Mouse (Mus musculus) embryo, embryonic 9.5 days (tissue): ENCODE results near the gene Sat2.
A peak's percentile ranks its signal among the peaks of the same experiment; 100 is the strongest.

Source experiments
- DNase-seq: peaks from one replicate; pipeline ENCODE4 v3.0.0-alpha.2; 2017; ENCODE audit errors: extremely low spot score

Sat2 gene

GRCm38 (mm10) chr11:69670786-69671725, 49.2 kb downstream of the Sat2 start:
- peak; percentile 94 for DNase-seq

- no peak for DNase-seq
These were observed 49.9 kb downstream of the Sat2 start for GRCm38 (mm10) chr11:69671726-69672124.

GRCm38 (mm10) chr11:69672211-69672706, 50.4 kb downstream of the Sat2 start, which contains the start of gene Eif4a1:
Gene Eif4a1 (minus strand): TSS chr11:69672423.
- peak; percentile 100 for DNase-seq
